Mouse (Mus musculus): ENCODE data around the gene Nfx1. TPM values are rescaled to one million over a fixed set of nuclear protein-coding genes. Genes with fewer than 3 reads are reported as not detected.

Gene Nfx1
- polyA plus RNA-seq, 1 experiment from 2014 or later = 45.7 TPM

- in situ Hi-C loops (cut with MboI; ENCODE audit: low pct_unique_long_range_greater_than_20kb) = no loop called here
- no peak for TF ChIP-seq CTCF (IDR thresholded peaks at IDR 0.05)
- no peak for ATAC-seq
- no peaks in the 10 kb centered on the region for H3K27me3 ChIP-seq
- CTCF ChIA-PET = no interaction called here
- no peak for DNase-seq (ENCODE audit: low read depth, low spot score)
- POLR2A ChIA-PET = no interaction called here
Measured at GRCm38 (mm10) chr4:40975678-40976077, 5.0 kb downstream of the Nfx1 start.

- DNase-seq (ENCODE audit: low read depth, low spot score) = no peak
- ATAC-seq = no peak
- no peaks in the 10 kb centered on the region for H3K27me3 ChIP-seq
- TF ChIP-seq CTCF (IDR thresholded peaks at IDR 0.05) = no peak
- ChIA-PET POLR2A (no interaction called here), CTCF (no interaction called here)
- in situ Hi-C loops (cut with MboI; ENCODE audit: low pct_unique_long_range_greater_than_20kb) = no loop called here
Measured at GRCm38 (mm10) chr4:40976651-40977050, 5.9 kb downstream of the Nfx1 start.

DNA sequence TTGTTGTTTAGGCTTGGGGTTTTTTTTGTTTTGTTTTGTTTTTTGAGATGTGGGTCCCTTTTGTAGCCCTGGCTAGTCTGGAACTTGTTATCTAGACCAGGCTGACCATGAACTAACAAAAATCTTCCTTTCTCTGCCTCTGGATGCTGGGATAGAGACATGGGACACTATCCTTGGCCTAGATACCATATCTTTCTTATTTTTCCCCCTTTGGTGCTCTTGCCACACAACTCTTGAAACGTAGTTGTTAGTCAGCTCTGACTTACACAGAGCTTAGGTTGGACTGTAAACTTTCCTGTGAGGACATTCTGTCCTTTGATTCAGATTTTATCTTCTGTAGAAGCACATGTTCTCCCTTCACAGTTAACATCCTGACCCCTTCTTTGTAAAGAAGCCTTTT, 8.7 kb downstream of the Nfx1 start:
- TF ChIP-seq CTCF (IDR thresholded peaks at IDR 0.05) = no peak
- no peak for DNase-seq (ENCODE audit: low read depth, low spot score)
- POLR2A ChIA-PET = interaction anchor here (1.1 kb wide), 1 partner anchor 19 kb away, joined by 3 read pairs; no protein-coding TSS in a partner anchor
- H3K27me3 ChIP-seq = no peaks in the 10 kb centered on the region
- CTCF ChIA-PET = interaction anchor here (0.9 to 1.2 kb wide), 2 partner anchors 24 to 39 kb away, joined by 3 read pairs; no protein-coding TSS in a partner anchor
- no peak for ATAC-seq
- in situ Hi-C loops (cut with MboI; ENCODE audit: low pct_unique_long_range_greater_than_20kb) = no loop called here

DNA sequence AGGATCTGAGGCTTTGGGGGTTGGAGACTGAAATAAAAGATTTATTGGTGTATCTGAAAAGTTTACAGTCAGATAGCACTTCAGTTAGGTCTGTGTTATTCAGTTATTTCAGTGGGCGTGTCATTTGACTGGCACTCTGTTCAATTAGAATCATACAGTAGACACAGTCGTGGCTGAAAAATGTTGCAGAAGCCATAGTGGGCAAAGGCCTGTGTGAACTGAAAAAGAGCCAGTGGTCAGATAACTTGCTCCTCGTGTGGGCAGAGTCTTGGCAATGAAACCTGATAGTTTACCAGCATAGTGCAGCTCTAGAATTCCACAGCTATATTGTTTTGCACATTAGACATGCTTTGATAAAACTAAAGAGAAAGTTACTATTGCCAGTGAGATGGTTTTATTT, 11.8 kb downstream of the Nfx1 start:
- no peak for TF ChIP-seq CTCF (IDR thresholded peaks at IDR 0.05)
- no peaks in the 10 kb centered on the region for H3K27me3 ChIP-seq
- ChIA-PET CTCF (no interaction called here), POLR2A (no interaction called here)
- ATAC-seq (no peak), DNase-seq (ENCODE audit: low read depth, low spot score) (no peak)
- in situ Hi-C loops (cut with MboI; ENCODE audit: low pct_unique_long_range_greater_than_20kb) = no loop called here

DNA sequence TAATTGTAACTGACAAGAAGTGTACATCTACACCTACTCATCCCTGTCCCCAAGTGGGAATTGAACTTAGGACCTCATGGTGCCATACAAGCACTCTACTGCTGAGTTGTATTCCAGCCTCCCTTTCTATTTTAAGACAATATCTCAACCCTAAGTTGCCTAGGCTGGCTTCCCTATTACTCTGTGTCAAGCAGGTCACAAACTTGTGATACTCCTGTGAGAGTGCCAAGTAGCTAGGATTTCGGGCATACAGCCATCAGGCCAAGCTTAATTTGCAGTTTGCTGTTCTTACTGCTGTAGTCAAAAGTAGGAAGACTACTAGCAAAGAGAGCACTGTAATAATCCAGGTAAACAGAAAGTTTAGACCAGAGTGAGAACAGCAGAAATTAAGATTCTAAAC, 13.0 kb downstream of the Nfx1 start:
- CTCF ChIA-PET = interaction anchor here (1.3 kb wide), 1 partner anchor 30 kb away, joined by 3 read pairs; no protein-coding TSS in a partner anchor
- POLR2A ChIA-PET = no interaction called here
- no peak for ATAC-seq
- no peak for TF ChIP-seq CTCF (IDR thresholded peaks at IDR 0.05)
- H3K27me3 ChIP-seq = no peaks in the 10 kb centered on the region
- DNase-seq (ENCODE audit: low read depth, low spot score) = no peak
- in situ Hi-C loops (cut with MboI; ENCODE audit: low pct_unique_long_range_greater_than_20kb) = no loop called here

DNA sequence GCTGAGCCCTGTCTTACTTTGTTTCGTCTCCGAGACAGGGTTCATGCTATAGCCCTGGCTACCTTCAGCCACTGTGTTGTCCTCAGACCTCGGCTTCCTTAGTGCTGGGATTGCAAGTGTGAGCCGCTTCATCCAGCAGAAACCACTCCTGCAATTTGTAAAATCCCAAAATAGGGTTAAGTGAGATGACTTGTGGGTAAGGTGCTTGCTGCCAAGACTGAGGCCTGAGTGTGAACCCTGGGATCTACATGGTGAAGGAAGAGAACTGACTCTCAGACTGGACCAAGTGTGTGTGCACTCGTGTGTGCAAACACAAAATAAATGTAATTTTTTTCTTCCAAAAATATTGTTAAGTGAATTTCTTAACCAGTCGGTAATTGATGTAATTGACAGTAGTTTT, 18.9 kb downstream of the Nfx1 start:
- ATAC-seq (no peak), DNase-seq (ENCODE audit: low read depth, low spot score) (no peak)
- no peaks in the 10 kb centered on the region for H3K27me3 ChIP-seq
- in situ Hi-C loops (cut with MboI; ENCODE audit: low pct_unique_long_range_greater_than_20kb) = no loop called here
- no peak for TF ChIP-seq CTCF (IDR thresholded peaks at IDR 0.05)
- CTCF ChIA-PET = no interaction called here
- POLR2A ChIA-PET = no interaction called here

- DNase-seq (ENCODE audit: low read depth, low spot score) (no peak), ATAC-seq (no peak)
- in situ Hi-C loops (cut with MboI; ENCODE audit: low pct_unique_long_range_greater_than_20kb) = no loop called here
- TF ChIP-seq CTCF (IDR thresholded peaks at IDR 0.05) = no peak
- no peaks in the 10 kb centered on the region for H3K27me3 ChIP-seq
- POLR2A ChIA-PET = no interaction called here
- CTCF ChIA-PET = no interaction called here
Measured at GRCm38 (mm10) chr4:40996302-40996701, 25.6 kb downstream of the Nfx1 start.

DNA sequence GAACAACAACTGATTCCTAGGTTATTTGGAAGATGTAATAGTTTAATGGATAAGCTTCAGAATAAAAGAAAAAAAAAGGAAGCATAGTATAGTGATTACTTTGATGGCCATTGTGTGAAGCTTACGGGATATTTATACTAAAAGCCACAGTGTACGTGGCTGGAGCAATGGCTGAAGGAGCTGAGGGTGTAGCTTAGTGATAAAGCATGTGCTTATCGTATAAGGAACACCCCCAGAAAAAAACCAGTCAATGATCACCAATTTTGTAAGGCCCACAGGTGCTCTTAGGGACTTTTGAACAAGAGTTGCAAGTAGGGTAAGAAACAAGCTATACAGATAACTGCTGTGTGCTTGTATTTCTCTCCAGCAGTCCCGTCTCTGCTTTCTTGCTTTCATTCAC, 27.2 kb downstream of the Nfx1 start:
- ATAC-seq = no peak
- TF ChIP-seq CTCF (IDR thresholded peaks at IDR 0.05) = no peak
- CTCF ChIA-PET = no interaction called here
- POLR2A ChIA-PET = no interaction called here
- DNase-seq (ENCODE audit: low read depth, low spot score) = no peak
- no peaks in the 10 kb centered on the region for H3K27me3 ChIP-seq
- in situ Hi-C loops (cut with MboI; ENCODE audit: low pct_unique_long_range_greater_than_20kb) = no loop called here

GRCm38 (mm10) chr4:41000271-41000670, 29.6 kb downstream of the Nfx1 start:
- ATAC-seq (no peak), DNase-seq (ENCODE audit: low read depth, low spot score) (no peak)
- no peak for TF ChIP-seq CTCF (IDR thresholded peaks at IDR 0.05)
- in situ Hi-C loops (cut with MboI; ENCODE audit: low pct_unique_long_range_greater_than_20kb) = no loop called here
- no peaks in the 10 kb centered on the region for H3K27me3 ChIP-seq
- ChIA-PET CTCF (interaction anchor here (0.8 kb wide), 1 partner anchor 20 kb away, joined by 3 read pairs; no protein-coding TSS in a partner anchor), POLR2A (no interaction called here)

- in situ Hi-C loops (cut with MboI; ENCODE audit: low pct_unique_long_range_greater_than_20kb) = no loop called here
- ChIA-PET POLR2A (interaction anchor here (0.6 kb wide), 1 partner anchor 47 kb away, joined by 5 read pairs; no protein-coding TSS in a partner anchor), CTCF (interaction anchor here (1.2 kb wide), 1 partner anchor 9 kb away, joined by 3 read pairs; no protein-coding TSS in a partner anchor)
- TF ChIP-seq CTCF (IDR thresholded peaks at IDR 0.05) = peak; percentile 43
- H3K27me3 ChIP-seq = no peaks in the 10 kb centered on the region
- DNase-seq (ENCODE audit: low read depth, low spot score) = no peak
- no peak for ATAC-seq
Measured at GRCm38 (mm10) chr4:41000842-41001639, 30.3 kb downstream of the Nfx1 start.

DNA sequence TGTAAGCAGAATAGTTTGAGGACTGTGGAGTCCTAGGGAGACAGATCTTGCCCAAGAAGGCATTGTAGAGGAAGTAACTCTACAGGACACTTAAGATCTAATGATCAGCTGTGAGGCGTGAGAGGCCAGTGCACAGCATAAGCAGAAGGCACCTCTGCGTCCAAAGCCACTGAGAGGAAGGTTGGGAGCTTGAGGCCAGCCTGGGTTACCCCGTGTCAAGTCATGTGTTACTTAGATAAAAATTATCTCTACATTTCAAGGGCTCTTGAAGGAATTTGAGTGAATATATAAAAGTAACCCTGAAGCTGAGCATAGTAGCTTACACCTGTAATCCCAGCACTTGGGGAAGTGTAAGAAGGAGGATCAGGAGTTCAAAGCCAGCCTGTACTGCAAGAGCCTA, 42.6 kb downstream of the Nfx1 start:
- no peaks in the 10 kb centered on the region for H3K27me3 ChIP-seq
- ATAC-seq (no peak), DNase-seq (ENCODE audit: low read depth, low spot score) (no peak)
- POLR2A ChIA-PET = interaction anchor here (0.5 to 0.6 kb wide), 2 partner anchors 15 to 58 kb away, joined by 3 read pairs; no protein-coding TSS in a partner anchor
- in situ Hi-C loops (cut with MboI; ENCODE audit: low pct_unique_long_range_greater_than_20kb) = no loop called here
- CTCF ChIA-PET = interaction anchor here (1.2 kb wide), 1 partner anchor 10 kb away, joined by 4 read pairs; no protein-coding TSS in a partner anchor
- no peak for TF ChIP-seq CTCF (IDR thresholded peaks at IDR 0.05)
